ENCODE assay signal across 8 mouse cellular contexts in the genomic region with DNA sequence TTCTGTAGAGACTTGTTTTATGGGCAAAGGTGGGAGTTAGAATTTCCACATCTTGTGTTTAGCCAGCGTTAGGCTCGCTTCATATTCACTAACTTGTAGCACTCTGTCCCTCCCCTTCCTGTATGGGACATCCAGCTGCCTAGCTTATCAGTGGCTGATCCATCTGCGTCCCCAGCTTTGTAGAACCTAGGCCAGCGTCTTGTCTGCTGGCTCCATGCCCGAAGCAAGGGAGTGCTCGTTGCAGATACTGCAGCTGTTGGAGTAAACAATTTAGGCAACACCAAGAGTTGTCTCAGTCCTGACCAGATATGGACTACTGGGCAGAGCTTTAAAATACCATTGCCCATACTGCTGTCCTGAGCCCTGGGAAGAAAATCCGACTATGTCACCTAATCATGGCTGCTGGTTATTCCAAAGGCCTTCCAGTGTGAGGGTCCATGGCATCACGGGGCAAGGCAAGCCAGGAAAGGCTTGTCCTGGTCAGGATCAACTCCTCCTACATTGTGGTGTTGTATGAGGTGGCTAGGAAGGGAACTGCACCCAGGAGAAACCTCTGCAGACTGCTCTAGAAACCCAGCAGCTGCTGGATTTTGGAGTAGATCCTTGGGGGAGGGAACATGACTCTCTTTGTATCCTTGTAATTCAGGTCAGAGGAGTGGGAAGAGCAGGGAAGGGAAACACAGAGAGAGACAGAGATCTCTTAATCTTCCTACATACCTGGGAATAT.
DNase-seq lines count a peak whose midpoint lies in the region; ATAC-seq and TF ChIP-seq lines count a peak whose summit lies in the region.

No protein-coding gene starts in this region.

- peaks cover 15% of the 10 kb centered on the region for H3K4me1 ChIP-seq in G1E (ENCODE audit: insufficient read depth, low read depth, low read length)
- H3K4me1 ChIP-seq in bone marrow, adult 2 months (ENCODE audit: control insufficient read depth, insufficient read depth, low read length): peaks cover 1% of the 10 kb centered on the region; the same call in 1 of the 2 replicates
- peaks cover 26% of the 10 kb centered on the region for H3K4me1 ChIP-seq in heart, postnatal 0 days (ENCODE audit: control insufficient read depth, insufficient read depth)
- H3K4me1 ChIP-seq in liver, postnatal 0 days (ENCODE audit: insufficient read depth): peaks cover 13% of the 10 kb centered on the region
- H3K4me1 ChIP-seq in forebrain, embryonic 16.5 days (replicated peaks; ENCODE audit: control insufficient read depth, insufficient read depth, low read length): peaks cover 7% of the 10 kb centered on the region

- peak; percentile 67 for DNase-seq in G1E (ENCODE audit: low spot score)
- peak; percentile 33 for DNase-seq in heart, postnatal 0 days (ENCODE audit: low spot score)
- DNase-seq in liver, postnatal 0 days: peak; percentile 86
- no peak for DNase-seq in thymus, postnatal 25 days
- no peak for DNase-seq in cerebellum, adult 9-10 months
- no peak for DNase-seq in left cerebral cortex, postnatal 14 days (ENCODE audit: low spot score in 2 of 2)

- WGBS in bone marrow, adult 2 months: 24% methylated on average over 8 of the region's 8 CpGs
- WGBS in heart, postnatal 0 days: 17% methylated on average over 8 of the region's 8 CpGs
- WGBS in liver, postnatal 0 days (ENCODE audit: insufficient replicate concordance): 37% methylated on average over 8 of the region's 8 CpGs
- 75% methylated on average over 8 of the region's 8 CpGs for WGBS in forebrain, embryonic 16.5 days

- H3K4me3 ChIP-seq in G1E (ENCODE audit: low read depth, low read length): no peak overlapping the region
- no peak overlapping the region for H3K4me3 ChIP-seq in bone marrow, adult 2 months (replicated peaks; ENCODE audit: control insufficient read depth, low read depth, low read length)
- no peak overlapping the region for H3K4me3 ChIP-seq in heart, postnatal 0 days (ENCODE audit: low read depth, low read length)
- no peak overlapping the region for H3K4me3 ChIP-seq in liver, postnatal 0 days (ENCODE audit: low read depth, low read length)
- H3K4me3 ChIP-seq in forebrain, embryonic 16.5 days (replicated peaks; ENCODE audit: low read length): no peak overlapping the region

- no peak for TF ChIP-seq EP300 in heart, postnatal 0 days (IDR thresholded peaks at IDR 0.05; ENCODE audit: low read depth)
- TF ChIP-seq EP300 in liver, postnatal 0 days (IDR thresholded peaks at IDR 0.05; ENCODE audit: low read depth): peak; percentile 100

- no peak overlapping the region for H3K4me2 ChIP-seq in heart, postnatal 0 days (ENCODE audit: low read depth, low read length)
- peak overlapping the region; percentile 8 for H3K4me2 ChIP-seq in liver, postnatal 0 days (ENCODE audit: low read depth, low read length)
- H3K4me2 ChIP-seq in forebrain, embryonic 16.5 days (ENCODE audit: low read length): no peak overlapping the region

- no peaks in the 10 kb centered on the region for H3K36me3 ChIP-seq in G1E (replicated peaks)
- H3K36me3 ChIP-seq in heart, postnatal 0 days (replicated peaks; ENCODE audit: control insufficient read depth, insufficient read depth, low read length): no peaks in the 10 kb centered on the region
- no peaks in the 10 kb centered on the region for H3K36me3 ChIP-seq in liver, postnatal 0 days (replicated peaks; ENCODE audit: insufficient read depth, low read length)
- H3K36me3 ChIP-seq in forebrain, embryonic 16.5 days (ENCODE audit: control insufficient read depth, insufficient read depth): no peaks in the 10 kb centered on the region

- H3K27me3 ChIP-seq in G1E (ENCODE audit: insufficient read depth, low read length): peaks cover 17% of the 10 kb centered on the region
- no peaks in the 10 kb centered on the region for H3K27me3 ChIP-seq in heart, postnatal 0 days (ENCODE audit: control insufficient read depth, insufficient read depth, low read length)
- H3K27me3 ChIP-seq in liver, postnatal 0 days (ENCODE audit: insufficient read depth, low read length): no peaks in the 10 kb centered on the region
- no peaks in the 10 kb centered on the region for H3K27me3 ChIP-seq in forebrain, embryonic 16.5 days (replicated peaks; ENCODE audit: control insufficient read depth, insufficient read depth, low read length)

- H3K27ac ChIP-seq in bone marrow, adult 2 months (ENCODE audit: control insufficient read depth, insufficient read depth, low read depth, low read length, poor library complexity): peak overlapping the region; percentile 70
- H3K27ac ChIP-seq in heart, postnatal 0 days (ENCODE audit: low read depth): peak overlapping the region; percentile 52
- H3K27ac ChIP-seq in liver, postnatal 0 days (ENCODE audit: low read depth): peak overlapping the region; percentile 89
- H3K27ac ChIP-seq in forebrain, embryonic 16.5 days (ENCODE audit: low read length): no peak overlapping the region

- no peaks in the 10 kb centered on the region for H3K9me3 ChIP-seq in G1E (replicated peaks)
- H3K9me3 ChIP-seq in heart, postnatal 0 days (replicated peaks; ENCODE audit: control insufficient read depth, low read length): no peaks in the 10 kb centered on the region
- no peaks in the 10 kb centered on the region for H3K9me3 ChIP-seq in liver, postnatal 0 days (ENCODE audit: low read length)
- no peaks in the 10 kb centered on the region for H3K9me3 ChIP-seq in forebrain, embryonic 16.5 days (ENCODE audit: control insufficient read depth, low read length)

- TF ChIP-seq POLR2A in bone marrow, adult 2 months (IDR thresholded peaks at IDR 0.05; ENCODE audit: borderline replicate concordance, control insufficient read depth, low read depth, low read length): no peak

- ATAC-seq in G1E (ENCODE audit: extremely low read depth, insufficient number of reproducible peaks, low FRiP score, poor library complexity, severe bottlenecking): peak; percentile 99
- ATAC-seq in heart, postnatal 0 days (ENCODE audit: insufficient read depth, low read depth): peak; percentile 69
- peak; percentile 99 for ATAC-seq in liver, postnatal 0 days
- no peak for ATAC-seq in forebrain, embryonic 16.5 days

- no peak overlapping the region for H3K9ac ChIP-seq in heart, postnatal 0 days (replicated peaks; ENCODE audit: low read depth, low read length)
- H3K9ac ChIP-seq in liver, postnatal 0 days (replicated peaks): no peak overlapping the region
- no peak overlapping the region for H3K9ac ChIP-seq in forebrain, embryonic 16.5 days (replicated peaks; ENCODE audit: low read depth, low read length)

- intact Hi-C loops in left cerebral cortex, postnatal 14 days (cut with DNase I): no loop called here

- no peak for TF ChIP-seq CTCF in G1E (IDR thresholded peaks at IDR 0.05; ENCODE audit: low read depth, low read length)
- TF ChIP-seq CTCF in bone marrow, adult 2 months (IDR thresholded peaks at IDR 0.05; ENCODE audit: control insufficient read depth, insufficient read depth, low read length): no peak
- TF ChIP-seq CTCF in heart, postnatal 0 days (IDR thresholded peaks at IDR 0.05; ENCODE audit: low read depth): no peak
- peak; percentile 11; the same call in 1 of the 2 replicates for TF ChIP-seq CTCF in liver, postnatal 0 days (IDR thresholded peaks at IDR 0.05; ENCODE audit: low read depth)

Comparison
In these comparisons a context has a peak if more than half of its experiments do, and no peak if none do; other contexts are left out.
1. DNase-seq: peak in G1E (single experiment), heart, postnatal 0 days (single experiment) and liver, postnatal 0 days (single experiment); none in thymus, postnatal 25 days (single experiment), cerebellum, adult 9-10 months (single experiment) and left cerebral cortex, postnatal 14 days (0 of 2).